Mouse (Mus musculus) embryonic facial prominence, embryonic 13.5 days (tissue): Measurements from ENCODE around the gene Thtpa. TPM values are rescaled to one million over a fixed set of nuclear protein-coding genes. Genes with fewer than 3 reads are reported as not detected.

Experiments
- ATAC-seq: fragments of 200-750 bp; cut with Nextera tagmentation; 2 replicates; pipeline ENCODE4 v1.8.0; 2017; ENCODE audit warnings: low read depth; ENCODE audit not compliant: insufficient number of reproducible peaks, insufficient read depth, low FRiP score, low TSS enrichment
- H3K27ac ChIP-seq: fragments of 300-500 bp; sonication (generic); 2 replicates; pipeline ENCODE4 v1.5.1; 2015; ENCODE audit warnings: moderate library complexity, mild to moderate bottlenecking, inconsistent platforms
- H3K27me3 ChIP-seq: fragments of 300-500 bp; sonication (generic); 2 replicates; pipeline ENCODE4 v1.6.1; 2015; ENCODE audit warnings: mild to moderate bottlenecking, inconsistent platforms
- H3K36me3 ChIP-seq: fragments of 300-500 bp; sonication (generic); 2 replicates; pipeline ENCODE4 v1.6.1; 2015; ENCODE audit warnings: mild to moderate bottlenecking, inconsistent platforms
- H3K4me1 ChIP-seq: fragments of 300-500 bp; sonication (generic); 2 replicates; pipeline ENCODE4 v1.6.1; 2015; ENCODE audit warnings: inconsistent platforms
- H3K4me2 ChIP-seq: fragments of 300-500 bp; sonication (generic); 2 replicates; pipeline ENCODE4 v1.6.1; 2015; ENCODE audit warnings: moderate library complexity, mild to moderate bottlenecking, inconsistent platforms
- H3K4me3 ChIP-seq: fragments of 300-500 bp; sonication (generic); 2 replicates; pipeline ENCODE4 v1.5.1; 2015; ENCODE audit warnings: mild to moderate bottlenecking, inconsistent platforms
- H3K9ac ChIP-seq: fragments of 300-500 bp; sonication (generic); 2 replicates; pipeline ENCODE4 v1.6.1; 2015; ENCODE audit warnings: mild to moderate bottlenecking, inconsistent platforms
- H3K9me3 ChIP-seq: fragments of 300-500 bp; sonication (generic); 2 replicates; pipeline ENCODE4 v1.6.1; 2016; ENCODE audit warnings: inconsistent platforms
- WGBS: fragments of 180-500 bp; shearing (Covaris S2); methylation state at CpG from one replicate; pipeline ENCODE4 v1.1.7; 2015; ENCODE audit warnings: mixed read lengths; 5-methylcytosine and 5-hydroxymethylcytosine counted together
- polyA plus RNA-seq: library from polyadenylated mRNA; unstranded; fragments of >200 nt; fragmentation: Nextera tagmentation; extraction: Ambion mirVana; gene quantifications from 2 replicates; pipeline ENCODE4 v1.2.1, GENCODE M21; 2015

Thtpa gene
- polyA plus RNA-seq, 1 experiment from 2014 or later: 21.9 TPM

DNA sequence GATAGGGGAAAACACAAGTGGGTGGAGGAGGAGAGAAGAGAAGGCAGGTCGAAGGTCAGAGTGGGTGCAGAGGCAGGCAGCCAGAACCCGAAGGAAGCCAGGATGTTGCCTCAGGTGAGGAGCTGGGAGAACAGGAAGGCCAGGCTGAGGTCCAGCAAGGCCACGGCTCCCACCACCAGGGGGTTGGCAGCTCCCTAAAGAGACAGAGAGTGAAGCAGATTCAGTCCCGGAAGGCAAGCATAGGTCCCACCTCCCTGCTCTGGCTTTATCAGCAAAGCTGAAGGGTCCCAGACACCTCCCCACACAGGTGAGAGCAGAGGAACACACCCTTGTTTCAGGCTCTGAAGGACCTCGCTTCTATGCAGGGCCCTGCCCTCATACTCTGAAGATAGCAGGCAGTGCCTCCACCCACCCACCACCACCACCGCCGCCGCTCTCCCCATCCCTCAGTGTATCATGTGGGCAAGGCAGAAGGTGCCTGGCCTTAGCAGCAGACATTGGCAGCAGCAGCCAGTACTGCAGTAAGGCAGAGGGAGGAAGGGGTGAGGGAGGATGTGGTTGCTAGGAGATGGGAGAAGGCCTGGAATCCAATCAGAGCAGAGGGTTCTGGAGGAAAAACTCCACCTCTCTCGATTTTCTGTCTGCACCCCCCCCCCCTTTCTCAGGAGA is 13.8 kb downstream of the Thtpa start:
- no peaks in the 10 kb centered on the region for H3K36me3 ChIP-seq
- H3K4me1 ChIP-seq: peaks cover 26% of the 10 kb centered on the region
- H3K4me2 ChIP-seq: no peak overlapping the region
- peaks cover 53% of the 10 kb centered on the region for H3K27me3 ChIP-seq
- no peak overlapping the region for H3K4me3 ChIP-seq
- ATAC-seq: no peak
- 46% methylated on average over 9 of the region's 9 CpGs for whole genome bisulfite sequencing
- no peak overlapping the region for H3K27ac ChIP-seq
- no peaks in the 10 kb centered on the region for H3K9me3 ChIP-seq
- H3K9ac ChIP-seq: 0 out of 2 replicates have a peak overlapping the region, but pooled peaks have one; percentile 21

- no peak overlapping the region for H3K4me3 ChIP-seq
- H3K27ac ChIP-seq: no peak overlapping the region
- no peaks in the 10 kb centered on the region for H3K9me3 ChIP-seq
- H3K4me2 ChIP-seq: peak overlapping the region; percentile 27; the same call in 1 of the 2 replicates
- peak overlapping the region; percentile 36; the same call in 1 of the 2 replicates for H3K9ac ChIP-seq
- 8% methylated on average over 21 of the region's 21 CpGs for WGBS
- H3K36me3 ChIP-seq: no peaks in the 10 kb centered on the region
- ATAC-seq: no peak
- H3K27me3 ChIP-seq: peaks cover 62% of the 10 kb centered on the region
- H3K4me1 ChIP-seq: peaks cover 33% of the 10 kb centered on the region
These were observed 14.7 kb downstream of the Thtpa start for GRCm38 (mm10) chr14:55109048-55109873.

- H3K4me2 ChIP-seq: no peak overlapping the region
- H3K27me3 ChIP-seq: peaks cover 70% of the 10 kb centered on the region
- WGBS: 33% methylated on average over 9 of the region's 9 CpGs
These were observed 15.5 kb downstream of the Thtpa start for GRCm38 (mm10) chr14:55110076-55110475.

GRCm38 (mm10) chr14:55111720-55112119 is 17.1 kb downstream of the Thtpa start:
- H3K4me1 ChIP-seq: peaks cover 45% of the 10 kb centered on the region

More at GRCm38 (mm10) chr14:55110076-55110475, 15.5 kb downstream of the Thtpa start:
- Histone ChIP-seq H3K27ac (no peak overlapping the region), H3K4me1 (peaks cover 35% of the 10 kb centered on the region), H3K9me3 (no peaks in the 10 kb centered on the region), H3K9ac (no peak overlapping the region), H3K36me3 (no peaks in the 10 kb centered on the region), H3K4me3 (no peak overlapping the region)
- ATAC-seq: no peak

DNA sequence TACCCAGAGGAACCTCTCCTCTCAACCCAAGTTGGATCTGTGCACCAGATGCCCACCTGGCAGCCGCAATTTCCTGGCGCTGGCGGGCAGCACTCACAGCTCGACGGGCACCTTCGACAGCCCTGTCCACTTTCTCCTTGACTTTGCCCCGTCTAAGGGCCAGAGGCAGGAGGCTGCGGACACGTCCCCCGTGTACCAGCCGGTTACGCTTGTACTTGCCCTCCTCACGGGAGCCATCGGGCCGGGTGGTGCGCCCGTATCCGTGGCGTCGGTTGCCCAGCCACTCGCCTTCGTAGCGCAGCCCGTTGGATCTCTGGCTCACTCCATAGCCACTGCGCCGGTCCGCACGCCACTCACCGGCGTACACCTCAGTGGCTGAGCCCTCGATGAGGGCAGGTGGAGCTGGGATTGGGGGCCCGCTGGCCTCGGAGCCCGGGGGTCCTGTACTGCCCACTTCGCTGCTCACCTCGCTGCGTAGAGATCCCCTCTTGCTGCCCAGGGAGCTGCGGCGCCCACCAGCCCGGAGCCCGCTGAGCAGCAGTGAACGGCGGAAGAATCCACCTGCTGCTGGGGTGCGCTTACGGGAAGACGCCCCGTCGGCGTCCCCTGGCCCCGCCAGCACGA is 18.9 kb downstream of the Thtpa start:
- Histone ChIP-seq H3K9ac (no peak overlapping the region), H3K9me3 (no peaks in the 10 kb centered on the region), H3K27ac (no peak overlapping the region), H3K4me1 (peaks cover 47% of the 10 kb centered on the region), H3K4me2 (peak overlapping the region; percentile 99; the same call in 1 of the 2 replicates), H3K4me3 (peak overlapping the region; percentile 66; the same call in 1 of the 2 replicates), H3K27me3 (peaks cover 92% of the 10 kb centered on the region), H3K36me3 (no peaks in the 10 kb centered on the region)
- ATAC-seq: no peak
- WGBS: 77% methylated on average over 51 of the region's 51 CpGs

More at GRCm38 (mm10) chr14:55111720-55112119, 17.1 kb downstream of the Thtpa start:
- Histone ChIP-seq H3K9me3 (no peaks in the 10 kb centered on the region), H3K27ac (no peak overlapping the region), H3K9ac (no peak overlapping the region), H3K4me2 (no peak overlapping the region), H3K36me3 (no peaks in the 10 kb centered on the region), H3K27me3 (peaks cover 86% of the 10 kb centered on the region), H3K4me3 (no peak overlapping the region)
- WGBS: 79% methylated on average over 2 of the region's 2 CpGs
- ATAC-seq: no peak

DNA sequence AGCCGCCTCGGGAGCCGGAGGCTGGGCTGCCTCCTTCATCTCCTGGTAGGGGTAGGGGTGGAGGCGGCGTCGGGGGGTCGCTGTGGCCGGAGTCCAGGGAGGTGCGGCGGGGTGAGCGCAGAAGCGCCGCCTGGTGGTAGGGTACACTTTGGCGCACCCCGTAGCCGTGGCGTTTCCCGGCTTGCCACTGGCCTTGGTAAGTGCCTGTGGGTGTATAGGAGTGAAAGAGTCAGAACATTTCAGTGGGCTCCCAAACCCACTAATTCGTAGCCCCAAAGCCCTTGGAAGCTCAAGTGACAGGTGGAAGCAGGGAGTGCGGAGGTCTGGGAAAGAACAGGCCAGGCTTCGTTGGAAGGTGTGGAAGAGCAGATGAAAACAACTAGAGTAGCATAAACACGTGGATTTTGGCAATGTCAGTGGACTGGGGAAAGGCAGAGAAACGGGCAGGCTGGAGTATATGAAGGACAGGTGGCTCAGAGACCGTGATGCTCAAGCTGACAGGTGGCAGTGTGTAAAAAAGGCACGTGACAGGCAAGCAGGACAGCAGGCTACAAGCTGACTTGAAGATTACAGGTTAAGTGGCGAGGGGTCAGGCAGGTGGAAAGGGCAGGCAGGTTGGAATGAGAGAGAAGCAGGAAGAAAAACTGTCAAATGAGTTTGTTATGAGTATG is 19.5 kb downstream of the Thtpa start:
- Histone ChIP-seq H3K4me2 (peak overlapping the region; percentile 99), H3K27ac (no peak overlapping the region), H3K4me3 (peak overlapping the region; percentile 66), H3K9ac (peak overlapping the region; percentile 77; the same call in 1 of the 2 replicates), H3K36me3 (no peaks in the 10 kb centered on the region), H3K4me1 (peaks cover 41% of the 10 kb centered on the region), H3K9me3 (no peaks in the 10 kb centered on the region), H3K27me3 (peaks cover 85% of the 10 kb centered on the region)
- WGBS: 20% methylated on average over 26 of the region's 26 CpGs
- no peak for ATAC-seq

DNA sequence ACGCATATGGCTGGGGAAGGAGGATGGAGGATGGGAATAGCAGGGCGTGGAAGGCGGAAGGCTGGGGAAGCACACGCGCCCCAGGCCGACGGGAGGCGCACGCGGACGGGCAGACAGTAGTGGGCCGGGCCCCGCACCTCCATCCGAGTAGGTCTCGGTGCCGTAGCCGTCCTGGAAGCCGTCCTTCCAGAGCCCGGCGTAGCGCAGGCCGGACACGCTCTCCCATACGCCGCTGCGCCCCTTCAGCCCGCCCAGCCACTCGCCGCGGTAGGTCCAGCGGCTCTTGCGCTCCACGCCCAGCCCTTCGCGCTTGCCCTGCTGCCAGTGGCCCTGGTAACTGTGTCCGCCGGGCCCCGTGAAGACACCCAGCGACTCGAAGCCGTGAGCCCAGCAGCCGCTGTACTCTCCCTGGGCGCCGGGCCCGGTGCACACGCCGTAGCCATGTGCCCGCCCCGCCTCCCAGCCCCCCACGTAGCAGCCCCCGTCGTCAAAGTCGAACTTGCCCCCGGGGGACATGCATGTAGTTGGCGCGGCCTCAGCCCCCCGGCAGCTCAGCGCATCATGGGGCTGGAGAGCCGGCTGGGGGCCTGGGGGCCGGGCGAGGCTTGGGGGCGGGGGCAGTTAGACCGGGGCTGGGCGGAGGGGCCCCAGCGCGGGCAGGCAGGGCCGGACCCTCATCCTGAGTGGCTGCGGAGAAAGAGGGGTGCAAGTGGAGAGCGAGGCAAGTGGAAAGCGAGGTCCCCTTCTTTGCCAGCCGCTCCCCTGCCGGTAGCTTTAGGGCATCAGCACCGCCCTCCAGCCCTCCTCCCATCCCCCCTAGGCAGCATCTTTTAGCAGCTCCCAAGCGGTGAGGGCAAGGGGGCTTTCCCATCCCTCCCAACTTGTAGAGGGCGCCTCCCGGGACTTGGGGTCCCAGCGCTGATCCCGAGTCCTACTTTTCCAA is 20.4 kb downstream of the Thtpa start:
- no peaks in the 10 kb centered on the region for H3K36me3 ChIP-seq
- H3K4me1 ChIP-seq: peaks cover 35% of the 10 kb centered on the region
- H3K9ac ChIP-seq: peak overlapping the region; percentile 77
- peak overlapping the region; percentile 39; the same call in 1 of the 2 replicates for H3K27ac ChIP-seq
- peak; percentile 53 for ATAC-seq
- WGBS: under 1% methylated on average over 77 of the region's 78 CpGs
- H3K27me3 ChIP-seq: peaks cover 76% of the 10 kb centered on the region
- peak overlapping the region; percentile 99 for H3K4me2 ChIP-seq
- peak overlapping the region; percentile 66 for H3K4me3 ChIP-seq
- no peaks in the 10 kb centered on the region for H3K9me3 ChIP-seq

DNA sequence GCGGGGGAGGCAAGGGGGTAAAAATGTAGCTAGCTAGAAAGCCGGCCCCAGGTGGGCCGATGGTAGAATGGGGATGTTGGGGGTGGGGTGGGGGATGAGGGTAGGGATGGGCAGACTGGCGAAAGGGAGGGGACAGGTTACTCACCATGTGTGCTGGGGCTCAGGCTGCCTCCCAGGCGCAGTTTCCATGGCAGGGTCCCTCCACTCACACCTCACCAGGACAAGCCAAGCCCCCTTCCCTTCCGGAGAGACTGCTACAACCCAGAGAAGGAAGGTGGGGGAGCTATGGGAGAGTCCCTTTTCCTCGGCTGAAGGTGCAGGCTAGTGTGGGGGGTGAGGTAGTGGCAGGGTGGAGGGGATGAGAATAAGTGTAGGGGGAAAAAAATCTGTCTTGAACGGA is 21.3 kb downstream of the Thtpa start:
- WGBS: 3% methylated on average over 8 of the region's 8 CpGs
- ATAC-seq: no peak
- H3K9ac ChIP-seq: peak overlapping the region; percentile 77; the same call in 1 of the 2 replicates
- H3K4me3 ChIP-seq: peak overlapping the region; percentile 66
- peaks cover 68% of the 10 kb centered on the region for H3K27me3 ChIP-seq
- peak overlapping the region; percentile 99 for H3K4me2 ChIP-seq
- peaks cover 35% of the 10 kb centered on the region for H3K4me1 ChIP-seq
- no peaks in the 10 kb centered on the region for H3K9me3 ChIP-seq
- H3K36me3 ChIP-seq: no peaks in the 10 kb centered on the region
- H3K27ac ChIP-seq: peak overlapping the region; percentile 16; the same call in 1 of the 2 replicates

DNA sequence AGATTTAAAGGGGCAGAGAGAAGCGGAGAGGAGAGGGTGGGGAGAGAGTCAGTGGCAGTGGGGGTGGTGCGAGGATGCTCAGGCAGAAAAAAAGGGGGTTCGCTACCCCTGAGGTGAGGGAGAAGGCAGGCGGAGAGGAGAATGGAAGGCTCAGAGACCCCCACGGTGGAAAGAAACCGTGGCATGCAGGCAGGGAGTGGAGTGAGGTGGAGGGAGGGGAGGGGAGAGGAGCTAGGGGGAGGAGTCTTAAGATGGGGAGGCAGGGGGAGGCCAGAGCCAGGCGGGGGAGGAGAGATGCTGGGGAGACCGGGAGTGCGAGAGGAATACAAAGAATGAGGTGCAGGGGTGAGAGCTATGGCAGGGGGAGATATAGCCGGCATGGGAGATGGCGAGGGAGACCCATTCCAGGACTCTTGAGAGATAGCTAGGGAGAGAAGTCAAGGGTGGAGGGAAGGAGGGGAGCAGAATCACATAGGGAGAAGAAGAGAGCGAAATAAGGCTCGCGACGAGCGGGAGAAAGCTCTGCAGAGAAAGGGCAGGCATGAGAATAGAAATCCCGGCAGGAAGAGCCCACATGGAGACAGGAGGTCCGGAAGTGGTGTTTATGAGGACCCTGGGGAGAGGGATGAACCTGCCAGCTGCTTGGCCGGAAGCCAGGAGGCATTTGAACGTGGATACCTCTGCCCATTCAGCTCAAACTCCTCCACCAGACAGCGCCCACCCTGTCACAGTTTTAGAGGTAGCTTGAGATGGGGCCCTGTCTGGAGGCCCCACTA is 22.0 kb downstream of the Thtpa start, which contains the start of gene Jph4:
Gene Jph4, minus strand, starts transcription at position 511 of the 776 bp plus-strand sequence.
- H3K27ac ChIP-seq: peak within 1 kb of the TSS; percentile 16; the same call in 1 of the 2 replicates
- ATAC-seq: no peak
- no peaks in the 10 kb centered on the region for H3K9me3 ChIP-seq
- no peaks in the 10 kb centered on the region for H3K36me3 ChIP-seq
- WGBS: 4% methylated on average over 21 of the region's 21 CpGs
- peaks cover 35% of the 10 kb centered on the region for H3K4me1 ChIP-seq
- peak within 1 kb of the TSS; percentile 99 for H3K4me2 ChIP-seq
- peak within 1 kb of the TSS; percentile 66 for H3K4me3 ChIP-seq
- H3K9ac ChIP-seq: 0 out of 2 replicates have a peak within 1 kb of the TSS, but pooled peaks have one; percentile 77
- H3K27me3 ChIP-seq: peaks cover 62% of the 10 kb centered on the region
